Mouse (Mus musculus): ENCODE measurements at regions not wholly inside any gene's neighbourhood (a gene's known extent, or its start where the extent isn't known, plus 50 kb on each side); places are given as distances from the start of the nearest gene placed in this dataset.

GRCm38 (mm10) chr14:61980581-61980980, 311.8 kb upstream of the Rnaseh2b start:
- H3K9me3 ChIP-seq (replicated peaks; ENCODE audit: insufficient read depth, low read length): no peaks in the 10 kb centered on the region
- no peak overlapping the region for H3K27ac ChIP-seq (ENCODE audit: control insufficient read depth, low read depth, low read length)
- no peaks in the 10 kb centered on the region for H3K36me3 ChIP-seq (ENCODE audit: control insufficient read depth in 1 of 2, insufficient read depth in 2 of 2, low read length in 2 of 2)
- TF ChIP-seq CHD2 (IDR thresholded peaks at IDR 0.05; ENCODE audit: low read length) (no peak), CHD1 (IDR thresholded peaks at IDR 0.05; ENCODE audit: low read depth, low read length) (no peak), SMC3 (IDR thresholded peaks at IDR 0.05; ENCODE audit: low read depth, low read length) (no peak)
- no peaks in the 10 kb centered on the region for H3K4me1 ChIP-seq (ENCODE audit: control insufficient read depth in 1 of 2, insufficient read depth in 2 of 2, low read length in 2 of 2)
- no peak overlapping the region for H3K4me3 ChIP-seq (ENCODE audit: control insufficient read depth in 1 of 2, insufficient read depth in 1 of 2, low read depth in 2 of 2, low read length in 2 of 2)
- no peak overlapping the region for H3K9ac ChIP-seq (ENCODE audit: control insufficient read depth, low read depth, low read length, poor library complexity, severe bottlenecking)
- no peaks in the 10 kb centered on the region for H3K79me2 ChIP-seq (ENCODE audit: control insufficient read depth, insufficient read depth, low read length, poor library complexity)
- no peak for DNase-seq (ENCODE audit: low read depth, low spot score)
- H3K27me3 ChIP-seq (ENCODE audit: control insufficient read depth in 1 of 2, insufficient read depth in 2 of 2, low read length in 2 of 2): peaks cover 0 to 2% of the 10 kb centered on the region in 2 experiments

GRCm38 (mm10) chr14:61985575-61985974, 306.8 kb upstream of the Rnaseh2b start:
- Histone ChIP-seq H3K79me2 (ENCODE audit: control insufficient read depth, insufficient read depth, low read length, poor library complexity) (no peaks in the 10 kb centered on the region), H3K36me3 (ENCODE audit: control insufficient read depth in 1 of 2, insufficient read depth in 2 of 2, low read length in 2 of 2) (no peaks in the 10 kb centered on the region), H3K9me3 (replicated peaks; ENCODE audit: insufficient read depth, low read length) (no peaks in the 10 kb centered on the region), H3K4me3 (ENCODE audit: control insufficient read depth in 1 of 2, insufficient read depth in 1 of 2, low read depth in 2 of 2, low read length in 2 of 2) (no peak overlapping the region), H3K4me1 (ENCODE audit: control insufficient read depth in 1 of 2, insufficient read depth in 2 of 2, low read length in 2 of 2) (no peaks in the 10 kb centered on the region), H3K9ac (ENCODE audit: control insufficient read depth, low read depth, low read length, poor library complexity, severe bottlenecking) (no peak overlapping the region), H3K27ac (ENCODE audit: control insufficient read depth, low read depth, low read length) (no peak overlapping the region), H3K27me3 (ENCODE audit: control insufficient read depth in 1 of 2, insufficient read depth in 2 of 2, low read length in 2 of 2) (no peaks in the 10 kb centered on the region; a peak in 2 of 4 replicates)
- TF ChIP-seq MEF2A (IDR thresholded peaks at IDR 0.05; ENCODE audit: extremely low read depth, insufficient replicate concordance, low read depth, low read length, poor library complexity, severe bottlenecking): no peak
- TF ChIP-seq E2F4 (IDR thresholded peaks at IDR 0.05; ENCODE audit: borderline replicate concordance, low read depth, low read length): no peak
- no peak for TF ChIP-seq KAT2A (conservative IDR thresholded peaks at IDR 0.05; ENCODE audit: low read depth, low read length)
- no peak for TF ChIP-seq ZKSCAN1 (IDR thresholded peaks at IDR 0.05; ENCODE audit: low read depth, low read length)
- TF ChIP-seq MYC (IDR thresholded peaks at IDR 0.05; ENCODE audit: low read depth, low read length): no peak
- TF ChIP-seq GATA1 (IDR thresholded peaks at IDR 0.05; ENCODE audit: low read depth, low read length): no peak
- TF ChIP-seq CHD2 (IDR thresholded peaks at IDR 0.05; ENCODE audit: low read length): no peak
- TF ChIP-seq TBP (IDR thresholded peaks at IDR 0.05; ENCODE audit: low read depth, low read length): no peak
- no peak for TF ChIP-seq ETS1 (IDR thresholded peaks at IDR 0.05; ENCODE audit: low read depth, low read length)
- no peak for TF ChIP-seq CTCF (IDR thresholded peaks at IDR 0.05 in 2 of 3, conservative IDR thresholded peaks at IDR 0.05 in 1 of 3; ENCODE audit: control insufficient read depth in 1 of 3, insufficient read depth in 1 of 3, low read depth in 2 of 3, low read length in 3 of 3, poor library complexity in 1 of 3, severe bottlenecking in 1 of 3)
- TF ChIP-seq BHLHE40 (IDR thresholded peaks at IDR 0.05; ENCODE audit: borderline replicate concordance, low read depth, low read length): no peak
- no peak for TF ChIP-seq MAX (IDR thresholded peaks at IDR 0.05; ENCODE audit: low read length)
- TF ChIP-seq TAL1 (IDR thresholded peaks at IDR 0.05; ENCODE audit: low read length): no peak
- no peak for TF ChIP-seq UBTF (IDR thresholded peaks at IDR 0.05; ENCODE audit: borderline replicate concordance, insufficient read depth, low read depth, low read length)
- no peak for DNase-seq (ENCODE audit: low read depth, low spot score)

All from MEL (cell line).